Mouse (Mus musculus): ENCODE results near the gene 2310011J03Rik. TPM values are rescaled to one million over a fixed set of nuclear protein-coding genes. Genes with fewer than 3 reads are reported as not detected.

2310011J03Rik gene
- polyA plus RNA-seq, 1 experiment from 2014 or later, result 36.6 TPM

- Histone ChIP-seq H3K4me1 (peaks cover 5% of the 10 kb centered on the region; the same call in 1 of the 2 replicates), H3K36me3 (peaks cover 63% of the 10 kb centered on the region)
Measured at GRCm38 (mm10) chr10:80288097-80288496, 32.2 kb downstream of the 2310011J03Rik start.

GRCm38 (mm10) chr10:80285222-80286070 lies 34.9 kb downstream of the 2310011J03Rik start:
- Histone ChIP-seq H3K36me3 (peaks cover 88% of the 10 kb centered on the region), H3K4me2 (no peak overlapping the region), H3K27ac (replicated peaks) (no peak overlapping the region), H3K4me3 (no peak overlapping the region), H3K4me1 (peaks cover 25% of the 10 kb centered on the region), H3K9ac (no peak overlapping the region), H3K9me3 (no peaks in the 10 kb centered on the region), H3K27me3 (replicated peaks) (no peaks in the 10 kb centered on the region)
- WGBS, result 82% methylated on average over 13 of the region's 15 CpGs
- ATAC-seq (ENCODE audit: extremely low read depth, insufficient number of reproducible peaks, low FRiP score, low TSS enrichment), result no peak

More at GRCm38 (mm10) chr10:80288097-80288496, 32.2 kb downstream of the 2310011J03Rik start:
- Histone ChIP-seq H3K9ac (no peak overlapping the region), H3K4me3 (no peak overlapping the region), H3K27ac (replicated peaks) (no peak overlapping the region), H3K27me3 (replicated peaks) (no peaks in the 10 kb centered on the region), H3K9me3 (no peaks in the 10 kb centered on the region), H3K4me2 (no peak overlapping the region)
- WGBS, result 90% methylated on average over 12 of the region's 12 CpGs
- ATAC-seq (ENCODE audit: extremely low read depth, insufficient number of reproducible peaks, low FRiP score, low TSS enrichment), result no peak

- no peaks in the 10 kb centered on the region for H3K9me3 ChIP-seq
Measured at GRCm38 (mm10) chr10:80282481-80283441, 37.6 kb downstream of the 2310011J03Rik start.

GRCm38 (mm10) chr10:80281921-80282371 lies 38.4 kb downstream of the 2310011J03Rik start:
- no peak for ATAC-seq (ENCODE audit: extremely low read depth, insufficient number of reproducible peaks, low FRiP score, low TSS enrichment)
- 74% methylated on average over 8 of the region's 8 CpGs for WGBS

More at GRCm38 (mm10) chr10:80282481-80283441, 37.6 kb downstream of the 2310011J03Rik start:
- Histone ChIP-seq H3K27ac (replicated peaks) (peak overlapping the region; percentile 63; the same call in 1 of the 2 replicates), H3K4me3 (no peak overlapping the region), H3K36me3 (peaks cover 99% of the 10 kb centered on the region), H3K27me3 (replicated peaks) (no peaks in the 10 kb centered on the region), H3K9ac (no peak overlapping the region), H3K4me2 (no peak overlapping the region), H3K4me1 (peaks cover 25% of the 10 kb centered on the region)
- 80% methylated on average over 20 of the region's 20 CpGs for WGBS
- no peak for ATAC-seq (ENCODE audit: extremely low read depth, insufficient number of reproducible peaks, low FRiP score, low TSS enrichment)

GRCm38 (mm10) chr10:80281304-80281703 lies 39.0 kb downstream of the 2310011J03Rik start:
- Histone ChIP-seq H3K4me3 (no peak overlapping the region), H3K9me3 (no peaks in the 10 kb centered on the region), H3K4me2 (no peak overlapping the region), H3K9ac (peak overlapping the region; percentile 2), H3K36me3 (peaks cover 99% of the 10 kb centered on the region), H3K27ac (replicated peaks) (peak overlapping the region; percentile 63), H3K4me1 (peaks cover 25% of the 10 kb centered on the region), H3K27me3 (replicated peaks) (no peaks in the 10 kb centered on the region)
- ATAC-seq (ENCODE audit: extremely low read depth, insufficient number of reproducible peaks, low FRiP score, low TSS enrichment), result no peak
- WGBS, result 51% methylated on average over 7 of the region's 7 CpGs

More at GRCm38 (mm10) chr10:80281921-80282371, 38.4 kb downstream of the 2310011J03Rik start:
- peaks cover 25% of the 10 kb centered on the region for H3K4me1 ChIP-seq
- H3K9ac ChIP-seq, result peak overlapping the region; percentile 2
- no peaks in the 10 kb centered on the region for H3K9me3 ChIP-seq
- no peak overlapping the region for H3K4me2 ChIP-seq
- H3K4me3 ChIP-seq, result no peak overlapping the region
- peak overlapping the region; percentile 63 for H3K27ac ChIP-seq (replicated peaks)
- no peaks in the 10 kb centered on the region for H3K27me3 ChIP-seq (replicated peaks)
- H3K36me3 ChIP-seq, result peaks cover 99% of the 10 kb centered on the region

GRCm38 (mm10) chr10:80279273-80279672 lies 41.1 kb downstream of the 2310011J03Rik start:
- H3K36me3 ChIP-seq, result peaks cover 100% of the 10 kb centered on the region
- no peak overlapping the region for H3K4me3 ChIP-seq
- H3K9ac ChIP-seq, result no peak overlapping the region; the same call in 1 of the 2 replicates
- no peak overlapping the region for H3K27ac ChIP-seq (replicated peaks)
- no peaks in the 10 kb centered on the region for H3K9me3 ChIP-seq
- H3K4me2 ChIP-seq, result no peak overlapping the region
- 93% methylated on average over 12 of the region's 12 CpGs for WGBS
- no peaks in the 10 kb centered on the region for H3K27me3 ChIP-seq (replicated peaks)
- ATAC-seq (ENCODE audit: extremely low read depth, insufficient number of reproducible peaks, low FRiP score, low TSS enrichment), result no peak
- peaks cover 25% of the 10 kb centered on the region for H3K4me1 ChIP-seq

GRCm38 (mm10) chr10:80278390-80278789 lies 41.9 kb downstream of the 2310011J03Rik start:
- 90% methylated on average over 9 of the region's 9 CpGs for WGBS
- Histone ChIP-seq H3K4me3 (no peak overlapping the region), H3K36me3 (peaks cover 100% of the 10 kb centered on the region)

GRCm38 (mm10) chr10:80276238-80276637 lies 44.1 kb downstream of the 2310011J03Rik start:
- Histone ChIP-seq H3K27me3 (replicated peaks) (no peaks in the 10 kb centered on the region), H3K4me2 (no peak overlapping the region), H3K4me1 (peaks cover 29% of the 10 kb centered on the region), H3K9me3 (no peaks in the 10 kb centered on the region), H3K27ac (replicated peaks) (no peak overlapping the region), H3K9ac (no peak overlapping the region), H3K4me3 (no peak overlapping the region), H3K36me3 (peaks cover 94% of the 10 kb centered on the region)
- WGBS, result 78% methylated on average over 5 of the region's 5 CpGs
- no peak for ATAC-seq (ENCODE audit: extremely low read depth, insufficient number of reproducible peaks, low FRiP score, low TSS enrichment)

More at GRCm38 (mm10) chr10:80278390-80278789, 41.9 kb downstream of the 2310011J03Rik start:
- no peak overlapping the region for H3K4me2 ChIP-seq
- no peaks in the 10 kb centered on the region for H3K9me3 ChIP-seq
- no peak overlapping the region for H3K9ac ChIP-seq
- H3K27ac ChIP-seq (replicated peaks), result no peak overlapping the region
- H3K4me1 ChIP-seq, result peaks cover 30% of the 10 kb centered on the region
- no peaks in the 10 kb centered on the region for H3K27me3 ChIP-seq (replicated peaks)
- no peak for ATAC-seq (ENCODE audit: extremely low read depth, insufficient number of reproducible peaks, low FRiP score, low TSS enrichment)

- Histone ChIP-seq H3K36me3 (peaks cover 88% of the 10 kb centered on the region), H3K4me3 (no peak overlapping the region), H3K9me3 (no peaks in the 10 kb centered on the region), H3K9ac (no peak overlapping the region), H3K27me3 (replicated peaks) (no peaks in the 10 kb centered on the region), H3K4me1 (peaks cover 39% of the 10 kb centered on the region), H3K27ac (replicated peaks) (no peak overlapping the region), H3K4me2 (no peak overlapping the region)
- WGBS, result 72% methylated on average over 3 of the region's 3 CpGs
- ATAC-seq (ENCODE audit: extremely low read depth, insufficient number of reproducible peaks, low FRiP score, low TSS enrichment), result no peak
Measured at GRCm38 (mm10) chr10:80273847-80274246, 46.5 kb downstream of the 2310011J03Rik start.

GRCm38 (mm10) chr10:80271870-80272585 lies 48.3 kb downstream of the 2310011J03Rik start:
- Histone ChIP-seq H3K27ac (replicated peaks) (no peak overlapping the region), H3K4me3 (no peak overlapping the region), H3K4me1 (peaks cover 57% of the 10 kb centered on the region), H3K27me3 (replicated peaks) (no peaks in the 10 kb centered on the region), H3K4me2 (no peak overlapping the region), H3K36me3 (peaks cover 85% of the 10 kb centered on the region), H3K9ac (peak overlapping the region; percentile 11; the same call in 1 of the 2 replicates), H3K9me3 (no peaks in the 10 kb centered on the region)
- 82% methylated on average over 8 of the region's 8 CpGs for WGBS
- no peak for ATAC-seq (ENCODE audit: extremely low read depth, insufficient number of reproducible peaks, low FRiP score, low TSS enrichment)

Data from heart, embryonic 13.5 days (tissue).